Mouse (Mus musculus) spleen, postnatal 4 days (tissue): Measurements from ENCODE around the gene Lrrc63.
"Not testable (repeated sequence)": the region's sequence is repeated elsewhere in the genome, so short reads cannot be mapped to it uniquely, and the experiment has no call there.

ENCODE experiments used
- DNase-seq, 2 experiments: peaks; one replicate each; pipeline ENCODE4 v3.0.0; 2022; ENCODE audit warnings: low spot score in 2 of 2

The Lrrc63 gene

GRCm38 (mm10) chr14:75130501-75131318, at the start of gene Lrrc63, which contains the start of gene Lcp1:
Gene Lrrc63 (minus strand): TSS chr14:75130881.
Gene Lcp1 (plus strand): TSS chr14:75131101.
- peak; percentile 86 to 92 for DNase-seq

GRCm38 (mm10) chr14:75179255-75179963, 48.7 kb upstream of the Lrrc63 start:
- peak; percentile 56 to 77 for DNase-seq

- DNase-seq = peak; percentile 56 to 78
Measured at GRCm38 (mm10) chr14:75178801-75179211, 48.1 kb upstream of the Lrrc63 start.

GRCm38 (mm10) chr14:75178384-75178793, 47.7 kb upstream of the Lrrc63 start:
- peak; percentile 69 to 82 for DNase-seq

- no peak for DNase-seq
Measured at GRCm38 (mm10) chr14:75177400-75177799, 46.7 kb upstream of the Lrrc63 start.

- DNase-seq = peak; percentile 45 to 75
Measured at GRCm38 (mm10) chr14:75176425-75177045, 45.9 kb upstream of the Lrrc63 start.

- no peak for DNase-seq
Measured at GRCm38 (mm10) chr14:75175781-75176180, 45.1 kb upstream of the Lrrc63 start.

GRCm38 (mm10) chr14:75174731-75175555, 44.3 kb upstream of the Lrrc63 start:
- no peak for DNase-seq

GRCm38 (mm10) chr14:75174296-75174695, 43.6 kb upstream of the Lrrc63 start:
- no peak for DNase-seq

GRCm38 (mm10) chr14:75170546-75170945, 39.9 kb upstream of the Lrrc63 start:
- DNase-seq = no peak

- no peak for DNase-seq
Measured at GRCm38 (mm10) chr14:75168501-75168900, 37.8 kb upstream of the Lrrc63 start.

- DNase-seq = no peak
Measured at GRCm38 (mm10) chr14:75165574-75166131, 35.0 kb upstream of the Lrrc63 start.

GRCm38 (mm10) chr14:75164345-75164744, 33.7 kb upstream of the Lrrc63 start:
- no peak for DNase-seq

GRCm38 (mm10) chr14:75163866-75164265, 33.2 kb upstream of the Lrrc63 start:
- DNase-seq = peak in 1 of 2 experiments; percentile 40

GRCm38 (mm10) chr14:75159375-75159774, 28.7 kb upstream of the Lrrc63 start:
- no peak for DNase-seq

- no peak for DNase-seq
Measured at GRCm38 (mm10) chr14:75154481-75154880, 23.8 kb upstream of the Lrrc63 start.

GRCm38 (mm10) chr14:75151146-75151545, 20.5 kb upstream of the Lrrc63 start:
- DNase-seq = no peak

GRCm38 (mm10) chr14:75150653-75151052, 20.0 kb upstream of the Lrrc63 start:
- DNase-seq = no peak

- DNase-seq = no peak
Measured at GRCm38 (mm10) chr14:75148229-75148628, 17.5 kb upstream of the Lrrc63 start.

- DNase-seq = not testable (repeated sequence)
Measured at GRCm38 (mm10) chr14:75147706-75148105, 17.0 kb upstream of the Lrrc63 start.

GRCm38 (mm10) chr14:75139225-75139624, 8.5 kb upstream of the Lrrc63 start:
- no peak for DNase-seq
